Mouse (Mus musculus) 416B (cell line): ENCODE results near the gene Rps25.

ENCODE experiments used
- DNase-seq: peaks from one replicate; pipeline ENCODE4 v3.0.0; 2011; ENCODE audit warnings: low read depth

The Rps25 gene

DNA sequence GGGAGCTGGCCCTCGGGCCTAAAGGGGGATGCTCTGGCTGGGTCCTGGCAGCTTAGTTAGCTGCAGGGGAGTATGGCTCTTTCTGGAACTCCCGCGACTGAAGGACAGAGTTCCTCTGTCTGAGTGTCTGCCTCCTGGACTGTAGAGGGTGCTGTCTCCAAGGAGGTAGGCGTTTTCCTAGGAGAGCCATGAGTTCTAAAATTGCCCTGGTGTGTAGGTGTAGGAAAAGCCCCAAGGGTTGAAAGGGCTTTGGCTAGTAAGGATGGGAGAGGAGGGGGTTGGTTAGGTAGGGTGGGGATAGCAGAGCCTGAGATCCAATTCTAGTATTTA lies 47.9 kb downstream of the Rps25 start, which contains the start of gene Upk2:
Gene Upk2, minus strand, starts transcription at position 86 of the 330 bp plus-strand sequence.
- no peak for DNase-seq

DNA sequence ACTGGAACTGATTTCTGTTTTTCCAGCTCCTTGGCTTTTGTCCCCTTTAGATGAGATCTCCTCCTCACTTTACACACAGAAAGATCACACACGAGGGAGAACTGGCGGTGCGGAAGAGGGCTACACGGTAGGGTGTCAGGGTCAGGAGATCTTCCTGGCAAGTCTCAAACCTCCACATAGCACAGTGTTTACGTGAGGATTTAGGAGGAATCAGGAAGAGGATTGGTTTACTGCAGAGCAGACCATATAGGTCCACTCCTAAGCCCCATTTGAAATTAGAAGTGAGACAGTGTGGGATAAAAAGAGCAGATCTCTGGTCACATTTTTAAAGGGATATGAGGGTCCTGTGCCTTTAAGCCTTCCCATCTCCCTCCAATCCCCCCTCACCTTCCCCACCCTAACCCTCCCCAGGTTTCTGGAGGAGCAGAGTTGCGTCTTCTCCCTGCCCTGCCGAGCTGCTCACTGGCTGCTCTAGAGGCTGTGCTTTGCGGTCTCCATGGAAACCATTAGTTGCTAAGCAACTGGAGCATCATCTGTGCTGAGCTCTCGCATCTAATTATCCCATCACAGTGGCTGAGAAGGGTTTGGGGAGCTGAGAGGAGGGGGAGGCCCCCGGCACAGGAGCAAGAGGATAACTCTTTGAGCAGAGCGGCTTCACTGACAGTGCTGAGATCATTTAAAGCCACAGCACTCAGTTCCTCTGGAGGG lies 50.2 kb downstream of the Rps25 start:
- DNase-seq: no peak
